Mouse (Mus musculus) urinary bladder, postnatal 4 days (tissue): ENCODE results near the gene Cplx1.
A peak's percentile ranks its signal among the peaks of the same experiment; 100 is the strongest.

Experiments
- DNase-seq, 2 experiments: peaks; one replicate each; pipeline ENCODE4 v3.0.0; 2021 to 2022; ENCODE audit warnings: low spot score in 2 of 2

Cplx1 gene

DNA sequence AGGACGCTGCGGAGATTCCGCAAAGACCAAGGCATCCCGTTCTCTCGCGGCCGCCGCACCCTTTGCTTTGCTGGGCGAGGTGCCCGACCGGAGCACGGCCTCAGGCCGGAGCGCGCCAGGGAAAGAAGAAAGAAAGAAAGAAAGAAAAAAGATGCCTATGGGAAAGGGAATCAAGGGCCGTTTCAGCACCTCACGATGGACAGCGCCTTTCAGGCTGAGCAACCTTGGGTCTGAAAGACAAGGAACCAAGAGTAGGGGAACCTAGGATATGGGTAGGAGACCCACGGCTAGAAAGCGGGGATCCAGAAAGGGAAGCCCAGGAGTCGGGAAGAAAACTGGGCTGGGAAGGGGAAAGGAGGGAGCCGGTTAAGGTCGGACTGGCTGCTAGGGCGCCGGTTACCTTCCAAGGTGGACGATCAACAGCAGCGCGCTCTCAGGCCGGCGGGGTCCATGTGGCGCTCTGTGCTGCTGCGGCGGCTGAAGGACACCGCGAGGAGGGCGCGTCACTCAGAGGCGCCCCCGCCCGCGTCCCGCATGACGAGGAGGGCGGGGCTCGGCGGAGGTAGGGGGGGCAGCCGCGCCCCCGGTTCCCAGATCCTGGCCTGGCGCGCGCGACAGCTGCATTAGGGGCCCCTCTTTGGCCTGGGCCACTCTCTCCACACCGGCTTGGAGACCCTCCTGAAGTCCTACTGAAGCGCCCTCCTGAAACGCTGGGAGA lies at the start of gene Cplx1:
Gene Cplx1 (minus strand): TSS at position 536 of the 718 bp plus-strand sequence.
- DNase-seq: peak; percentile 24 to 75

DNA sequence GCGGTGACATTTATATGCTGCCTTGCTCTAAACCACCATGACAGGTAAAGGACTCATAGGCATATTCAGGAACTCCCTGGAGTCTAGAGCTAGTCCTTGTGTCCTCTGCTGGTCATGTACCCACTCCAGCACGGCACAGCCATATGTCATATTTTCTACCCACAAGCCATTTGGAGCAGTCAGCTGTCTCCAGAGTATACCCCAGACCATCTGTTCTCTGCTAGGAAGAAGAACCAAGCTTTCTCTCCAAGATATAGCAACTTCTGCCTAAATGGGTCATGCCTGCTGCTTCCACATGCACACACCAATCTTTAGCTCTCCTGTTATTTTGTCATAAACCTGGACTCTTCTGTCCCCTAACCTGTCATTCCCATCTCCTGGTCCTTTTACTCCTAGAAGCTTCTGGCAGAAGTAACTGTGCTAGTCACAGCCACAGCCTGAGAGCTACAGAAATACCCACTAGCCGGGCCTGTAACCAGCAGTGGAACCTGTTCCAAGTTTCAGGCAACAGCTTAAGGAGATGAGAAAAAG lies 31.6 kb upstream of the Cplx1 start:
- no peak for DNase-seq

DNA sequence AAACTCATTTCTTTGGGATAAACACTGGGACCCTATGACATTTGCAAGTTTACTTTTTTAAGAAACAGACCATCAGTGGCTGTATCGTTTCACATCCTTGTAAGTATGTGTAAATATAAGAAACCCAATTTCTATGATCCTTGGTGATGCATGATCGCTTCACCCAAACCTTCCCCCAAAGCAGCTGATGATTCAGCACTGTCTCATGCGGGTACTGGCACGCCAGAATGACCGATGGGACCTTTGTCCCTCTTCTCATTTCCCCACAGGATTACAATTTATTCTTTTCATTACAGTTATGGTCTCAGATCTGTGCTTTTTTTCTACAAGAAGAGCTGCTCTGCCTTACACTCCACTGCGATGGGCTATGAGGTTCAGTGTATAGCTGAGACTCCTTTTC lies 23.2 kb upstream of the Cplx1 start:
- DNase-seq: no peak

DNA sequence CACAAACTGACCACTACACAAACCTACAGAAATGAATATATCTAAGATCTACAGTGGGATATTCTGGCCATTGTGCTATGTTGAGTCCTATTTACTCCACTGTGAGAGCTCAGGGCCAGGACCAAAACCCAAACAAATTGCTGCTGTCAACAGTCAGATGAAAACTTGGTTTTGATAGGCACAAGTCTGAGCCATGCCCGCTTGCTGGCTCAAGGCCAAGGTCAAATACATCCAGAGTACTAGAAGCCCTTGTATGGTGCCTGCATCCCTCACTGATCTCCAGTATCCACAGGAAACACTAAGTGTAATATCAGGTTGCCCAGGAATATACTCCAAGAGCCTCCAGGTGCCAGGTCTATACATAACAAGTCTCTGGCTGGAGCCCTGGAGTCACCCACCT lies 21.2 kb upstream of the Cplx1 start:
- no peak for DNase-seq

DNA sequence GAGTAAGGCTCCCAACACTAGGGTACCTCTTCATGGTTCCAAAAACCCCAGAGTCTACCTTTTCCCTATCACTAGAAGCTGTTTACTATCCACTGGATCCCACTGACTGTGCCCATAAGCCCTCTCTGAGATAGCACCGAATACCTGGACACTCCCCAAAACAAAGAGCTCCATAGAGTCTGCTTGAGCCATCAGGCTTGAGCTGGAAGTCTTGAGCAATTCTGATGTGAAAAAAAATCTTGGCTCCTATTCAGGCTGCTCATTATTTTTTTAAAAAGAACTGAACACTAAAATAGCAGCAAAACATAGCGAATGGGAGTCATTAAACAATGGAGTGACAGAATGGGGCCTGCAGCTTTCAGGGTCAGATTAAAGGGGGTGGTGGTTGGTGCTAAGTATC lies 17.3 kb upstream of the Cplx1 start:
- DNase-seq: no peak

DNA sequence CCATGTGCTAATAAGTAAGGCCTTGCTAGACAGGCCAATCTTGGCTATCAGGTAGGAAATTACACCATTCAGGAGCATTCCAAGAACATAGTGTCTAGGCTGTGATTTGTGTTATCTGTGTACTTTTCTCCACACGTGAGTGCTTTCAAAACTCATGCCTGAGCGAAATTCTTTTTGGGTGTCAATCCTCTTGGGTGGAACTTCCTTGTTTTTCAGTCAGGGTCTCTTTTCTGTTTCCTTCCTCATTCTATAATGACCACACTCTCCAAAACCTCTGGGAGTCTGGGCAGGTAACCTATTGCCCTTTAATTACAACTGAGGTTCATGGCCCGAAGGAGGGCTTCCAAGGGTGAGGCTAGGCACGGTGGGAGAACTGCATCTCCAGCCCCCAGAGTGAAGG lies 16.7 kb upstream of the Cplx1 start:
- no peak for DNase-seq

DNA sequence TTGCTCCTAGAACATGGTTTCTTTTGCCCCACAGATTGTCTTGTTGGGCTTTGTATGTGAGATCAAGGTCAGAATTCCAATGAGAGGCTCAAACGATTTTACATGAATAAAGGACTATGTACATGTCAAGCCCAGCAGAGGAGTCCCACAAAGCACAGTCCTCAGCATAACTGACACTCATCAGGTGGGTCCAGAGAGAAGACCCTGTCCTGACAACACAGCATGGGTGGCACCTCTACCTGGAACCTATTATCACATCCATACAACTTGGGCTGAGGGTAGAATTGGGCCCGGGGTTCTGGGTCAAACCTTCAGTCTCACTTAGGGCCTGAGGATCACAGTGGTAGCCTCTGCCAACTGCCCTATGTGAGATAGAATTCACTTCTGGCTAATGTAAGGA lies 15.6 kb upstream of the Cplx1 start:
- no peak for DNase-seq

DNA sequence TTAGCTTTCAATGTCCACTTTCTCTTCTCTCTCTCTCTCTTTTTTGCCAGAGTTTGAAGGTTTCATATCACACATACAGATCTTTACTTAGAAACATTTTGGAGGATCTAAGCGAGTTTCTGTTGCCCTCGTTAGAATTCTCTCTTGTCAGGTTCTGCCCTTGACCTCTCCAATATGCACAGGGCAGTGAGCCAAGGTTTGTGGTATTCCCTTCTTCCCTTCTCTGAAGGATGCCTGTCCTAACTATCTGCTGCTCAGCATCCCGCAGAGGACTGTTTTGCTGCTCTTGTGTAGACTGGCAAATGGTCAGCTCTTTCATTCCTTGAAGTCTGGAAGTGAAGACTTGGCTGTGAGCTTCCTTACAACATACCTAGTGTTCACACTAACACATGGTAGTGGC lies 14.5 kb upstream of the Cplx1 start:
- DNase-seq: no peak

DNA sequence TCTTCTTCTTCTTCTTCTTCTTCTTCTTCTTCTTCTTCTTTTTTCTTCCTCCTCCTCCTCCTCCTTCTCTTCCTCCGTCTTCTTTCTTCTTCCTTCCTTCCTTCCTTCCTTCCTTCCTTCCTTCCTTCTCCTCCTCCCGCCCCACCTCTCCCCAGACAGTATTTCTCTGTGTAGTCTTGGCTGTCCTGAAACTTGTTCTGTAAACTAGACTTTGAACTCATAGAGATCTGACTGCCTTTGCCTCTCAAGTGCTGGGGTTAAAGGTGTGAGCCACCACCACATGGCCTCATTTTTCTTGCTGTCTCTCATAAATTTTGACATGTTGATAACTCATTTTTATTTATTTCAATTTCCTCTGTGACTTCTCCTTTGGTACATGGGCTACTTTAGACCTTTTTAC lies 12.7 kb upstream of the Cplx1 start:
- DNase-seq: no peak

DNA sequence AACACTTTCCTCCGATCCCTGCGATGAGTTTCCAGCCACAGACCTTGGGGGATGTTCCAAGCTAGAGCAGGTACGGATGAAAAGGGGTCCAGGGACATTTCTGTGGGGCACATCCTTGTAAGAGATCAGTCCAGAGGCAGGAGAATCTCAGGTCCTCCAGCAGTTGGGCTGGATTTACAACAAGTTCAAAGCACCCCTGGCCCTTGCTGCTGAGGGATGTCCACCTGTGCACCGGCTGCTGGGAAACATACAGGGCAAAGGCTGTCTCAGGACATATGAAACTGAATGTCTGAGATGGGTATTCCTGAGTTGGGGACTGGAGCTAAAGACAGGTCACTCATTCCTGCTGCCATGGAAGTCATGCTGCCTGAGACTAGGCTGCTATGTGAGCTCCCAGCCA lies 7.2 kb upstream of the Cplx1 start:
- DNase-seq: no peak

DNA sequence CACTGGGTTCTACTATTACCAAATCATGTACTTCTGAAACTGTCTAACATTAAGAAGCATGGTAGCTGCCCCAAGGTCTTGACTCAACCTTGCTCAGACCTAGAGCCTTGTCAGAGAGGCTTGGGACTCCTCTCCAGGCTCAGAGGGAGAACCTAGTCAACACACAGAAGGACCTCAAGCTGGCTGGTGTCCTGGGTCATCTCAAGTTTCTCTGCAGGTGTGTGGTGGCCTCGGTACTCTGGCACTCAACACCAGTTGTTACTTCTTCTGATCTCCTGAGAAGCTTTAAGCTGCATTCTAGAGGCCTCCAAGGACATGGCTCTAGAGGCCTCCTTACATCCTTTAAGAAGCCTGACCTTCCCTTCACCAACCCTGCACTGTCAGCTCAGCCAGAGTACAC lies 4.2 kb upstream of the Cplx1 start:
- no peak for DNase-seq

DNA sequence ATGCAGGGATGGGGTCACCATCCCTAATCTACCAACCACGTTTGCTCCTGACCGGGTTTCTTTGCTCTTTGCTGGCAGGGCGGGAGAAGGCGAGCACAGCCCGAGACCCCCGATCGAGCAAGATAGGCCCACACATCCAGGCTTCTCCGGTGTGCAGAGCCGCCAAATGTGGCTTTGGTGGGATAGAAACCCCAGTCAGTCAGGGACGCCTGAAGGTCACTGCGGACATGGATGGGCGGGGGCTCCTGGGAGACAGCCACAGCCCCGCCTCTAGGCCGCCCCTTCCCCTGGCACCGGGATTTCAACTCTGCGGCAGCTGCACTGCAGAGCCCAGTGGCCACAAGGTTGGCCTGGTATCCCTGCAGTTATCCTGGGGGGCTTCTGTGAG lies 377 bp upstream of the Cplx1 start:
- DNase-seq: no peak

DNA sequence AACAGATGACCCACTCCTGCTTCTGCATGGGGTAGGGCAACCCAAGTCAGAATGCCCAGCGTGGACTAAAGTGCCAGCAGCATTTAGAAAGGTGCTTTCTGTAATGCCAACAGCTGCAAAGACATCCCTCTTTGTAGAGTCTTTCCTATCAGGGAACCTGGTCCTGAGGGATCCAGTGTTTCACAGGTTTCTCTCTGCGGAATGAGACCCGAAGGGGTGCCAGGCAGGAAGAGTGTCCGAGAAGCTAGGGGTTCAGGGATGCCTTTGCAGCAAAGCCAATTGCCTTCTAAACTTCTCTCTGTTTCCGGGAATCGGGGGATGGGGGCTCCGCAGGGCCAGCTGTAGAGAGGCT lies 711 bp downstream of the Cplx1 start:
- DNase-seq: no peak

DNA sequence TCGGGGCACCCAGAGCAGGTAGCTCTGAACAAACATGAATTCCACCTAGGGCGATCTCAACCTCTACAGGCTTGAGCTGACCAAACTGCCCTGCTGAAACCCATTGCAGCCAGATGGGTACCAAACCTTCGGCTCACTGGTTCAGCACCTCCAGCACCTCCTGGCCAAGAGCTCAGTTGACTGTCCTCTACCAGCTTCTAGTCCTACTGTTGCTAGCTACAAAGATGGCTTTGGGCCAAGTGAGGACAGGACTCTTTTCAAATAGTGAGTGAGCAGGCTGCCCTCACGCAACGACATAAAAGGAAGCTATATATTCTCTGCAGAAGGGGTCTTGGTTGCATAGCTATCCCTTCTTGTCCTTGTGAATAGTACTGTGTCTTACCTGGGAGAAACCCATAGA lies 2.2 kb downstream of the Cplx1 start:
- no peak for DNase-seq

DNA sequence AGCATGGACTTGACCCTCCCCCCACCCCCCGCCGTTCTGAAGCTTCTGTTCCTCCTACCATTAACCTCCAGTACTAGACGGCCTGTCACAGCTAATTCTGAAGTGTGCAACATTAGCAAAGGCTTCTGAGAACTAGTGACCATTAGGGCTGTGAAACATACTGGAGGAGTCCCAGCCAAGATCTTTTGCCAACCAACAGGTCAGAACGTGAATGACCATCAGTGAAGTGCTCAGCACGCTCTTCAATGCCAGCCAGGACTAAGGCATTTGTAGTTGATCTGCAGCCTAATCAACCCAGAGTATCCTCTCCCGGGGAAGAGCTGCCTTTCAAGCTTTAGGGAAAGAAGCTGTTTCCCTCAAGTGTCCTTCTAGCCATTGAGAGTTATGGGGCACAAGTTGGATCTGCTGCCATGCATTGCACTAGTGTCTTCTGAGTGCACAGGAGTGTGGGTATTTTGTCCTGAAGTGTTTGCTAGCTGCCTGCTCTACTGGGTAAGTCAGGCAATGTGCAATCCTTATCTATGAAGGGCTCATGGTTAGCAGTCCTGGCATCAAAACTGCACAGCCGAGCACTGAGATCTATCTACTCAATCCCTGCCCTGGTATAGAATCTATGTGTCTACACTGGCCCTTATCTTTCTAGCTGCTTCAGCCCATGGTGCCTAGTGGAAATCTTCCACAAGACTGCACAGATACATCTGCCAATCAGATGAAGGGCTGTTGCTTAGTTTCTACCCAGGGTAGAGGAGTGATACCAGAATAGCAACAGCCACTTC lies 6.1 kb downstream of the Cplx1 start:
- DNase-seq: no peak

DNA sequence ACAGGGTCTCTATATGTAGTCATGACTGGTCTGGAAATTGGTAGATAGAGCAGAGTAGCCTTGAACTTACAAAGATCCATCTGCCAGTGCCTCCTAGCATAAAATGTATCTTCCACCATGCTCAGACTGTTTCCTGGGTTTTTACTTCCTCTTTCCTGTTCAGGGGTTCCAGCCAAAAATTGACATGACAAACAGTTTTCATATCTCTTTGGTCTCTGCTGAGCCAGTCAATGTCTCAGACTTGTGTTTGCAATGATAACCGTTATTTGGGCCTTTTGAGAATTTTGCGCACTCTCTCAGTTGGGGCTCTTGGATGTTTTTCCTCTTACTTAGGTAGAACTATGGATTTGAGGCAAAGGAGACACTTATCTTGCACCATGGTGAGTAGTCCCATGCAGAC lies 15.6 kb downstream of the Cplx1 start:
- DNase-seq: no peak

DNA sequence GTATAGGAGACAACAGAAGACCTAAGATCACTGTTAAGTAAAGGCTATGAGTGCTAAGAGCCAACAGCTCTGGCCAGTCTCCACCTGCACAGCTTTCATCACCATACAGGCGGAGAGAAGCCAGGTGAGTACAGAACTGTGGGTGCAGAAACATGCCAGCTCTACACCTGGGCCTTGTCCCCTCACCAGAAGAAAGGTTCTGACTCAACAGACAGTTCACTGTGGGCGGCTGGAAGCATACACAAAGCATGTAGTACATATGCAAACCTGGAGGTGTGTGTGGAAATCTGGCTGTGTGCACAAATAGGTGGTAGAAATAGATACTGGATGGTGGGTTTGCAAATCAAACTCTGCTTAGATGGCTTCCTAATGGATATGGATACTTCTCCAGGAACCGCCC lies 27.2 kb downstream of the Cplx1 start:
- DNase-seq: no peak

DNA sequence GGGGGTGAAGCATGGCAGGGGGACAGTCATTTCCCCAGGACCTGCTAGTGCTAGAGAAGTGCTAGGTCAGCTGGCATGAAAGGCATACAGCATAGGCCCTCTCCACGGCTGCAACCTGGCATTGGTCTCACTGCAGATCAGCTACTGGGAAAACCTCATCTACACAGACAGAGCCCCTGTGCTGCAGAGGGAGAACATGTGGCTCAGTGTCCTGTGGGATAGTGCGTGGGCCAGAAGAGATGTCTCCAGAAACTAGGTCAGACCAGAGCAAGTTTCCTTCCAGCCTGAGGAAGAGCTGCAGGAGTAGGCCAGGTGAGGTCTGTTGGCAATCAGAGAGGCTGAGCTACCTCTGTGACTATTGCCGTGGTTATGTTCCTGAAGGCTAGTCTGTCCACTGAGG lies 27.9 kb downstream of the Cplx1 start:
- no peak for DNase-seq

DNA sequence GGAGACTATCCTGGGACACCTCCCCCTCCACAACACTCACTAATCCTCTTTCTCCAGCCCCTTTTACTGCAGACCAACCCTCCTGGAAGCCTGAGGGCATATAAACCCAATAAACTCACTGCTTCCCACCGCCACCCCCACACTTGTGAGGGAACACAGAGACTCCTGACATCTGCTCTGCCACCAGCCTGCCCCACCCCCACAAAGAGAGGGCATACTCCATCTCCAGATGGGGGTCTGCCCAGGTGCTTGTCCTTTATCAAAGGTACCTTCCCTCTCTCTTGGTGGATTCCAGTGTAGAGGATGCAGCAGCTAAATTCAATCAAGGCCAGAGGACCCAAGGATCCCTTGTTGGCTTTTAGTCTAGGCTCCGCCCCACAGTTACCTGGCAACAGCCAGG lies 28.8 kb downstream of the Cplx1 start:
- no peak for DNase-seq

DNA sequence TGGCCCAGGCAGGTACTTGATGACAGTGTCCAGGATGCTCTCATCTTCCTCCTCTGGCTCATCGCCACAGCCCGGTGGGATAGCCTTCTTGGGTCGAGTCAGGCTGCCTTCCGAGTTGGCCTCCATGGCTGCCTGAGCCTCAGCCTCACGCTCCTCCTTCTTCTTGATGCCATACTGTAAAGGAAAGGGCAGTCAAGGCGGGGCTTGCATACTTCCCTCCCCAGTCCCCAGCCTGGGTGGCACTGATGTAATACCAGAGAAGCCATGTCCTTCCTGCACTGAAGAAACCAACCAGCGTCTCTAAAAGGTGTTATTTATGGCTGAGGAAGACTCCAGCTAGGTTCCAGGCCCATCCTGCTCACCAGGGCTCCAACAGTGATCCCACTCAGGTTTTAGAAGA lies 29.7 kb downstream of the Cplx1 start:
- DNase-seq: no peak

DNA sequence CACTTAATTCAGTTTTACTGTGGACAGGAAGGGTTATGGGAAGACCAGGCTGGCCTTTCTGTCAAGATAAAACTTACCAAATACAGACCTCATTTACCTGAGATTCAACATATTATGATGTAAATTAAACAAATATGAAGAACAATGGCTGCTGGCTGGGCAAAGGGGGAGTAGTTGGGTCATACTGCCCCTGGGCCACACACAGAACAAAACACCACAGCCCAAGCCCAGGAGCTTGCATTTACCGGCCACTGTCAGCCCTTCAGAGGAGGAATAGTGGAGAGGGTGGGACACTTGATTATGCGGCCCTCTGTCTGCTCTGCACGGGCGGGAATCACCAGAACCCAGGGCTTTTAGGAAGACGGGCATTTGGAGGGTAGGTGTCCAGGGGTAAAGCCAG lies 30.9 kb downstream of the Cplx1 start:
- no peak for DNase-seq

DNA sequence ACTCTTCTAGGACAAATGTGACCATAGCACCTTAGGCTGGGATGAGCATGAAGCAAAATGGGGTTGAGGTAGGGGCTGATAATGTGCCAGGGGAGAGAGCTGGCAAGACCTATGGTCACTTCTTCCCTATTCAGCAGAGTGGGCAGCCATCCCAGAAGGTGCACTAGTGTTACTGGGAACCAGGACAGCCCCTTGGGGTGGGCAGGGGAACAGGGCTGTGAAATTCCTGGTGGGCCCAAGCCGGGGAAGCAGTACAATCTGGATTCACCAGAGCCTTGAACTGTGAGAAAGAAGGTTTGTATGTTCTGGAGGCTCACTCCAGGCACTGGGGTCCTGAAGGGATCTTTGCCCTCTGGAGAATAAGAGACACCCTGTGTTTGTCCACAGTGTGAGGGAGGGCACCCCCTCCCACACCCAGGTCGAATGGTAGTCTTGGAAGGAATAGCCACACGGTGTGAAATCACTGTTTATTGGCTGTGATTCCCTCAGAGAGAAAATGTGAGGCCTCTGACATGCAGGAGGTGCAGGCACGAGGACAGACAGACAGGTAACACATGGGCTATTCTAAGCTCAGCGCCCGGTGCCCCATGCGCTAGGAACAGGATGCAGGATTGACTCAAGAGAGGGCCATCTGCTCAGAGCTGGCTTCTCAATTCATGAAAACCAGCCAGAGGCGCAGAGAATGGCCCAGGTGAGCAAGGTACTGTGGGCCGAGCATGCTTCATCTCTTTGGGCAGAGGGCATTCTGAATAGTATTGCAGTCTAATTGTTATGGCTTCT lies 31.5 kb downstream of the Cplx1 start:
- no peak for DNase-seq

DNA sequence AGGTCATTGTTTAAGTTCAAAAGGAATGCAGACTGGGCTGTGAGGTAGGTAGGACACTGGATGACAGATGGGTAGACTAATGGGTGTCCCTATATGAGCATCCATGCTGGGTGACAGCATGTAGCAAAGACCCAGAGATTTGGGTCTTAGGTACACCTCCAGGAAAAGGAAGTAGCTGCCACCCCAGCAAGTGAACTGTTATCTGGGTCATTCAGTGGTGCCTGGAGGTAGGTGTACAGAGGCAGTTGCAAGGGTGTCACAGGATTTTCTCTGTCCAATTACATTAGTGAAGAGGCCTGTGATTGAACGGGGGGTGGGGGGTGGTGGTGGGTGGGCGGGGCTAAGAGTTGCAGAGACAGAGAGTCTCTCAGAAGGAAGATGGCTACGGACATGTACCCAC lies 33.2 kb downstream of the Cplx1 start:
- no peak for DNase-seq
